Mouse (Mus musculus): Measurements from ENCODE around the gene Cadm4. TPM values are rescaled to one million over a fixed set of nuclear protein-coding genes. Genes with fewer than 3 reads are reported as not detected.

The Cadm4 gene
- polyA plus RNA-seq, 1 experiment from 2014 or later: 4.5 TPM

- peak; percentile 98 for DNase-seq (ENCODE audit: low spot score)
- peak within 1 kb of the TSS; percentile 64 for H3K4me3 ChIP-seq
- WGBS: under 1% methylated on average over 44 of the region's 44 CpGs
- peaks cover 28% of the 10 kb centered on the region for H3K36me3 ChIP-seq
- peak within 1 kb of the TSS; percentile 92 for H3K27ac ChIP-seq
- H3K4me1 ChIP-seq: peaks cover 39% of the 10 kb centered on the region
- H3K27me3 ChIP-seq (ENCODE audit: low read depth, poor library complexity, severe bottlenecking): peaks cover 35% of the 10 kb centered on the region
- no peaks in the 10 kb centered on the region for H3K9me3 ChIP-seq (replicated peaks)
These were observed 48.5 kb downstream of the Cadm4 start, which contains the start of gene Irgq for GRCm38 (mm10) chr7:24530062-24530931. Gene Irgq (plus strand): TSS chr7:24530689.

GRCm38 (mm10) chr7:24531211-24531971 is 49.6 kb downstream of the Cadm4 start:
- Histone ChIP-seq H3K4me1 (peaks cover 39% of the 10 kb centered on the region), H3K4me3 (peak overlapping the region; percentile 64), H3K27me3 (ENCODE audit: low read depth, poor library complexity, severe bottlenecking) (peaks cover 38% of the 10 kb centered on the region), H3K27ac (peak overlapping the region; percentile 92), H3K9me3 (replicated peaks) (no peaks in the 10 kb centered on the region), H3K36me3 (peaks cover 38% of the 10 kb centered on the region)
- 2% methylated on average over 43 of the region's 43 CpGs for WGBS
- peak; percentile 84 for DNase-seq (ENCODE audit: low spot score)

DNA sequence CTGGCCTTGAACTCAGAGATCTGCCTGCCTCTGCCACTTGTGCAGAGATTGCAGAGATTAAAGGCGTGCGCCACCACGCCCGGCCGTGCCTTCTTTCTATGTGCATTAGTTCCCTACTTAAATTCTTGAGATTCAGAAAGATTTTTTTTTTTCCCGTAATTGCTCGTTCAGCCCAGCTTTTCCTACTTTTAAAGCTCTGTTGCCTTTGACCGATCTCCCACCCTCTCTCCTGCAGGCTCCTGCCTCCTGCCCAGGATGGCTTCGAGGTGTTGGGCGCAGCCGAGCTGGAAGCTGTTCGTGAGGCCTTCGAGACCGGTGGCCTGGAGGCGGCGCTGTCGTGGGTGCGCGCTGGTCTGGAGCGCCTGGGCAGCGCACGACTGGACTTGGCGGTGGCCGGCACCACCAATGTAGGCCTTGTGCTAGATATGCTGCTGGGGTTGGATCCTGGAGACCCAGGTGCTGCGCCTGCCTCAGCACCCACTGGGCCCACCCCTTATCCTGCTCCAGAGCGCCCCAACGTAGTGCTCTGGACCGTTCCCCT is 51.3 kb downstream of the Cadm4 start:
- H3K27ac ChIP-seq: no peak overlapping the region
- peaks cover 38% of the 10 kb centered on the region for H3K27me3 ChIP-seq (ENCODE audit: low read depth, poor library complexity, severe bottlenecking)
- H3K36me3 ChIP-seq: peaks cover 41% of the 10 kb centered on the region
- peak; percentile 38 for DNase-seq (ENCODE audit: low spot score)
- H3K9me3 ChIP-seq (replicated peaks): no peaks in the 10 kb centered on the region
- H3K4me1 ChIP-seq: peaks cover 39% of the 10 kb centered on the region
- 55% methylated on average over 28 of the region's 28 CpGs for WGBS
- peak overlapping the region; percentile 40 for H3K4me3 ChIP-seq

GRCm38 (mm10) chr7:24533806-24534205 is 52.0 kb downstream of the Cadm4 start:
- H3K36me3 ChIP-seq: peaks cover 41% of the 10 kb centered on the region
- 10% methylated on average over 42 of the region's 42 CpGs for WGBS
- H3K4me3 ChIP-seq: peak overlapping the region; percentile 40
- peaks cover 38% of the 10 kb centered on the region for H3K27me3 ChIP-seq (ENCODE audit: low read depth, poor library complexity, severe bottlenecking)
- H3K27ac ChIP-seq: peak overlapping the region; percentile 58; the same call in 1 of the 2 replicates
- DNase-seq (ENCODE audit: low spot score): peak; percentile 49
- H3K9me3 ChIP-seq (replicated peaks): no peaks in the 10 kb centered on the region
- peaks cover 39% of the 10 kb centered on the region for H3K4me1 ChIP-seq

- peaks cover 41% of the 10 kb centered on the region for H3K36me3 ChIP-seq
- H3K9me3 ChIP-seq (replicated peaks): no peaks in the 10 kb centered on the region
- H3K4me1 ChIP-seq: peaks cover 39% of the 10 kb centered on the region
- DNase-seq (ENCODE audit: low spot score): no peak
- WGBS: 16% methylated on average over 19 of the region's 19 CpGs
- peak overlapping the region; percentile 58; the same call in 1 of the 2 replicates for H3K27ac ChIP-seq
- peak overlapping the region; percentile 40 for H3K4me3 ChIP-seq
- H3K27me3 ChIP-seq (ENCODE audit: low read depth, poor library complexity, severe bottlenecking): peaks cover 38% of the 10 kb centered on the region
These were observed 52.5 kb downstream of the Cadm4 start for GRCm38 (mm10) chr7:24534301-24534700.

DNA sequence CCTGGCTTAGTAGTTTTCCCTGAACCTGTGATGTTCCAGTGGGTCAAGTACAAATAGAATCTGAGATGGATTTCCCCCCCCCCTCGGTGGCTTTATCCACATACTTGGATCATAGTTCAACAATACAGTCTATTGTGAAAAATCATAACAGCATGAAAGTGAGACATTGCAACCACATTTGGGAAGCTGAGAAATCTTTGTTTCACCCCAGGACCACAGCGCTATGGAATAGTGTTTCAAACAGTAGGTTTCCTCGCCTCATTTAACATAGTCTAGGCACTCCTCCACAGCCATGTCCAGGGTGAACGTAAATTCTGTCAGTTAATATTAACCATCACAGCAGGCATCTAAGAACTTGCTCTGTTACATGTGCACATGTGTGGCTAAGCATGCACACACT is 55.3 kb downstream of the Cadm4 start:
- no peak overlapping the region for H3K4me3 ChIP-seq
- H3K27ac ChIP-seq: no peak overlapping the region
- DNase-seq (ENCODE audit: low spot score): no peak
- H3K27me3 ChIP-seq (ENCODE audit: low read depth, poor library complexity, severe bottlenecking): peaks cover 35% of the 10 kb centered on the region
- WGBS: 91% methylated on average over 4 of the region's 4 CpGs
- H3K36me3 ChIP-seq: peaks cover 41% of the 10 kb centered on the region
- no peaks in the 10 kb centered on the region for H3K9me3 ChIP-seq (replicated peaks)
- peaks cover 23% of the 10 kb centered on the region for H3K4me1 ChIP-seq

DNA sequence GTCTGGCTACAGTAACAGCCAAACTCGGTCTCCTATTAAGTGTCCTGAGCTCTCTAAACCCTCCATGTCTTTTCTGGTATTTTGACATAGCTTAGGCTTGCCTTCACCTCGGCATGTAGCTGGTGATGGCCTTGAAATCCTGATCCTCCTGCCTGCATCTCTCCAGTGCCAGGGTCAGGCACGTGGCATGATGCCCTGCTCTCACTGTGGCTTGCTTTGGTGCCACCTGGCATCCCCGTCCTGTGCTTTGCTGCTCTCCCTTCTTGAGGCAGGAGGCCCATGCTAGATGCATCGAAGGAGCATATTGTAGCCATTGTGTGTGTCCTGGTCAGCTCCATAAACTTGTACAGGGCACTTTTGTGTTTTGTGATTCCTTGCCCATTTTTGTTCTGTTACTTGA is 55.8 kb downstream of the Cadm4 start:
- Histone ChIP-seq H3K4me1 (peaks cover 18% of the 10 kb centered on the region), H3K27ac (no peak overlapping the region), H3K36me3 (peaks cover 37% of the 10 kb centered on the region), H3K27me3 (ENCODE audit: low read depth, poor library complexity, severe bottlenecking) (peaks cover 30% of the 10 kb centered on the region), H3K4me3 (no peak overlapping the region), H3K9me3 (replicated peaks) (no peaks in the 10 kb centered on the region)
- 83% methylated on average over 5 of the region's 5 CpGs for WGBS
- no peak for DNase-seq (ENCODE audit: low spot score)

DNA sequence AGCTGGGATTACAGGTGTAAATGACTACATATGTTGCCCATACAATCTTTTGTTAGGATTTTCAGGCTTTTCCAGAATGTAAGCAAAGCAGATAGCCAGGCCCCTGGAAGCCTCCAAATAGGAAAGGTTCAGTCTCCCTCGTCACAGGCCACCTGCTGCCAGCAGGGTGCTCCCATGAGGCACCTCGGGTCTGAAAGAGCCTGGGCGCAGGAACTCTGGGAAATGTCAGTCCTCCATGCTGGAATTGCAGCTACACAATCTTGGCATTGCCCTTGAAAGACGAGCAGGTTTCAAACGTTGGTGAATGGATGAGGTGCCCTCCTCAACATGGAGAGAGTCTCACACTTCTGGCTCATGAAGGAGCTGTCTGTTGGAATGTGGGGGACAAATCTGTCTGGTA is 56.3 kb downstream of the Cadm4 start:
- peaks cover 34% of the 10 kb centered on the region for H3K36me3 ChIP-seq
- peaks cover 18% of the 10 kb centered on the region for H3K4me1 ChIP-seq
- no peak overlapping the region for H3K4me3 ChIP-seq
- no peak overlapping the region for H3K27ac ChIP-seq
- 52% methylated on average over 5 of the region's 5 CpGs for WGBS
- peaks cover 24% of the 10 kb centered on the region for H3K27me3 ChIP-seq (ENCODE audit: low read depth, poor library complexity, severe bottlenecking)
- no peaks in the 10 kb centered on the region for H3K9me3 ChIP-seq (replicated peaks)
- no peak for DNase-seq (ENCODE audit: low spot score)

DNA sequence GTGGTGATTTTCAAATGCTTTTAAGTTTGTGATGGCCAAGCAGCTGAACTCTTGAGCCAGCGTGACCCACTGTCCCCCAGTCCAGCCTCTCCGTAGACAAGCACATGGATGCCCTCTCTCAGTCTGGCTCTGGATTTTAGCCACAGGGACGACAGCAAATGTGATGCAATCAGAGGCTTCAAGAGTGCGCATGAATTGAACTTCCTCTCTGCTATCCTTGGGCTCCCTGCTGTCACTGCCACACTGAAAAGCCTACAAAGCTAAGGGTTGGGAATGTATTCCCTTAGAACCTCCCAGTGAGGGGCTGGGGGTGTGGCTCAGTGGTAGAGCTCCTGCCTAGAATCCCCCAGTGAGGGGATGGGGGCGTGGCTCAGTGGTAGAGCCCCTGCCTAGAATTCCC is 56.9 kb downstream of the Cadm4 start:
- Histone ChIP-seq H3K27me3 (ENCODE audit: low read depth, poor library complexity, severe bottlenecking) (peaks cover 19% of the 10 kb centered on the region), H3K36me3 (peaks cover 29% of the 10 kb centered on the region), H3K9me3 (replicated peaks) (no peaks in the 10 kb centered on the region), H3K4me1 (peaks cover 13% of the 10 kb centered on the region), H3K27ac (no peak overlapping the region), H3K4me3 (no peak overlapping the region)
- WGBS: 81% methylated on average over 5 of the region's 5 CpGs
- no peak for DNase-seq (ENCODE audit: low spot score)

DNA sequence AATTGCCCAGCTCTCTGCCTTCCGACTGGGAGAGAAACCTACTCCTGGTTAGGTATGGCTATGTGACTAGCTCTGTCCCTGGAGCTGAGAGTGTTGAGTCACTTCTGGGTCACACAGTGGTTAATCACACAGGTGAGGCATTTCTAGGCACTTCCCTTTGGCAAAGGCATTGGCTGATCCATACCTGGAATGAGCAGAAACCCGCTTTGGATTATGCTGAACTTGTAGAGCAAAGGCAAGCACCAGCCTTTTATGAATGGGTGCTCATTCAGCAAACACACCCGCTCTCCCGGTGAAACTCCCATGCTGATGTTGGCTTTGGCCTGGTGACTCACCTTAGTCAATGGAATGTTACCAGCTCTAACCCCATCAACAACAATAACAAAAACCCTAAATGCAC is 57.9 kb downstream of the Cadm4 start:
- 90% methylated on average over 4 of the region's 4 CpGs for WGBS

DNA sequence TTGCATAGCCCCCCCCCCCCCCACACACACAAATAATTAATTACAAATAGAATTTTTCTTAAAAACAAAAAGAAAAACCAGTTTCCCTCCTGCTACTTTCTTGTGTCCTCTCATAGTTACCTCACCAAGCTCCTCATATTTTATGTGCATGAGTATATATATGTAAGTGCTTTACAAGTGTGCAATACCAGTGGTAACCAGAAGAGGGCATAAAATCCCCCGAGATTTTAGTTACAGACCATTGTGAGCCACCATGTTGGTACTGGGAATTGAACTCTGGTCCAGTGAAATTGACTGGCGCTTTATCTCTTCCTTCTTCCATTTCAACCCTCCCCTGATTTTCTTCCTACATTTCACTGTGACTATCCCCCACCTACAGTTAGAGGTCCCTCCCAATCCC is 62.7 kb downstream of the Cadm4 start:
- H3K4me1 ChIP-seq: peaks cover 22% of the 10 kb centered on the region
- 85% methylated on average over 2 of the region's 2 CpGs for WGBS
- no peak overlapping the region for H3K27ac ChIP-seq
- peaks cover 18% of the 10 kb centered on the region for H3K36me3 ChIP-seq
- no peaks in the 10 kb centered on the region for H3K9me3 ChIP-seq (replicated peaks)
- H3K27me3 ChIP-seq (ENCODE audit: low read depth, poor library complexity, severe bottlenecking): no peaks in the 10 kb centered on the region
- no peak overlapping the region for H3K4me3 ChIP-seq
- DNase-seq (ENCODE audit: low spot score): no peak

More for the DNA sequence above, 57.9 kb downstream of the Cadm4 start:
- peaks cover 9% of the 10 kb centered on the region for H3K27me3 ChIP-seq (ENCODE audit: low read depth, poor library complexity, severe bottlenecking)
- no peak for DNase-seq (ENCODE audit: low spot score)
- peaks cover 5% of the 10 kb centered on the region for H3K4me1 ChIP-seq
- H3K4me3 ChIP-seq: no peak overlapping the region
- H3K27ac ChIP-seq: no peak overlapping the region
- H3K36me3 ChIP-seq: peaks cover 19% of the 10 kb centered on the region
- H3K9me3 ChIP-seq (replicated peaks): no peaks in the 10 kb centered on the region

- no peak for DNase-seq (ENCODE audit: low spot score)
- Histone ChIP-seq H3K4me1 (peaks cover 22% of the 10 kb centered on the region), H3K9me3 (replicated peaks) (no peaks in the 10 kb centered on the region), H3K4me3 (peak within 1 kb of the TSS; percentile 71), H3K27me3 (ENCODE audit: low read depth, poor library complexity, severe bottlenecking) (no peaks in the 10 kb centered on the region), H3K36me3 (peaks cover 34% of the 10 kb centered on the region), H3K27ac (peak within 1 kb of the TSS; percentile 86)
- WGBS: 29% methylated on average over 13 of the region's 13 CpGs
These were observed 64.3 kb downstream of the Cadm4 start, which contains the start of the genes Pinlyp and Xrcc1 for GRCm38 (mm10) chr7:24546068-24546614. Gene Pinlyp (minus strand): TSS chr7:24546118. Gene Xrcc1 (plus strand): TSS chr7:24546289.

All from limb, embryonic 10.5 days (tissue).